Mouse (Mus musculus): ENCODE results near the gene Osbpl6. TPM values are rescaled to one million over a fixed set of nuclear protein-coding genes. Genes with fewer than 3 reads are reported as not detected.

Gene Osbpl6
- polyA plus RNA-seq, 1 experiment, result 1.8 TPM

DNA sequence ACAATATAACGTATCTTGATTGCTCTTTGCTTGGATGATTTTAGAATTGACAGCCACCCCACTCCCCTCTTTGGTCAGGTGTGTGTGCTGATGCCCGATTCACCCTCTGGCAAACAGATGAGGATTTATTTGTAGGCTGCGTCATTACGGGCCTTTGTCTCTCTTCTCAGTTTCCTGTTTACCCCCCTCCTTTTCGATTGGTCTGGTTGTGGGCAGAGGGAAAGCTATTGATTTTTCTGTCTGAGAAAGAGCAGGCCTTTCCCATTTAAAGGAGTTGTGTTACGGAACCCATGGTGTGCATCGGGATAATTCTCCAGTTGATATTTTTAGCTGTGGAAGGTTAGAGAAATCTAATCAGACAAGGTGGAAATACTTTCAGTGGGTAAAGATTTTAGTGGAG lies 85.9 kb downstream of the Osbpl6 start:
- no peak for DNase-seq (ENCODE audit: low read depth in 1 of 2, low spot score in 2 of 2)
- Histone ChIP-seq H3K4me1 (ENCODE audit: control insufficient read depth, insufficient read depth, insufficient read length) (no peaks in the 10 kb centered on the region), H3K27ac (ENCODE audit: insufficient read depth, low read length) (no peak overlapping the region), H3K36me3 (ENCODE audit: control insufficient read depth, insufficient read depth, low read length) (no peaks in the 10 kb centered on the region), H3K4me3 (ENCODE audit: extremely low read depth, insufficient read depth, insufficient read length) (no peak overlapping the region), H3K27me3 (ENCODE audit: control insufficient read depth, insufficient read depth, low read length) (no peaks in the 10 kb centered on the region)
- no peak for TF ChIP-seq POLR2A (IDR thresholded peaks at IDR 0.05; ENCODE audit: low read depth, low read length)
- TF ChIP-seq CTCF (IDR thresholded peaks at IDR 0.05; ENCODE audit: extremely low read depth, insufficient read depth, insufficient read length, insufficient replicate concordance), result no peak
- 72% methylated on average over 7 of the region's 7 CpGs for WGBS

DNA sequence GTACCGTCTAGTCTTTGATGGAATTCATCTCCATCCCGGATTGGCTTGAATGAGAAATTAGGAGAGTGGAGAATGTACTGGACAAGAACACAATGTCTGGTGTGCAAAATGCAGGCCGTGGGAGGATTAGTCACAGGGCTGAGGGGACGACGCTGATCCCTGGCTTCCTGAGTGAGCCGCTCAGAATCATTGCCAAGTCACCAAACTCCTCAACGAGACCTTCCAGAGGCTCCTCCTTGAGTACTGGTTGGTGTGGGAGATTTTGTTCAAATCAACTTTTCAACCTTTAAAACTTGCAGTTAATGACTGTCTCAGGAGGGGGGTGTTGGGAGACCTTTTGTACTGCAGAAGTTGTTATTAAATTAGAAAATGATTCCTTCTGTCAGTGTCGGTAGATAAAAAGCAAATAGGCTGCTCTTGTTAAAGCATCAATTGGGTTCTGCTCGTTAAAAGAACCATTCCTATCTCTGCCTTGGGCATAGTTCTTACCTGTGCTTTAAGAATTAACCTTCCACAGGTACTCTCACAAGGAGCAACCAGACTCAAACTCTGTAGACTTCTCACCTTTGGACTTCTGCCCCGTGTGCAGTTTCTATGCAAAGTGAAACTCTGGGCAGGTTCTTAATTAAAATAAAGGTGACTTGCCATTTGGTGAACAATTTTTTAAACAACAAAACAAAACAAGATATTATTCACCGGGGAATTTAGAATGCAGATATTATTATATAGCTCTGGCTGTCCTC lies 89.9 kb downstream of the Osbpl6 start:
- 80% methylated on average over 11 of the region's 11 CpGs for WGBS
- H3K27me3 ChIP-seq (ENCODE audit: control insufficient read depth, insufficient read depth, low read length), result no peaks in the 10 kb centered on the region
- H3K4me1 ChIP-seq (ENCODE audit: control insufficient read depth, insufficient read depth, insufficient read length), result no peaks in the 10 kb centered on the region
- TF ChIP-seq CTCF (IDR thresholded peaks at IDR 0.05; ENCODE audit: extremely low read depth, insufficient read depth, insufficient read length, insufficient replicate concordance) (no peak), POLR2A (IDR thresholded peaks at IDR 0.05; ENCODE audit: low read depth, low read length) (no peak)
- H3K4me3 ChIP-seq (ENCODE audit: extremely low read depth, insufficient read depth, insufficient read length), result no peak overlapping the region
- no peak overlapping the region for H3K27ac ChIP-seq (ENCODE audit: insufficient read depth, low read length)
- no peak for DNase-seq (ENCODE audit: low read depth in 1 of 2, low spot score in 2 of 2)
- no peaks in the 10 kb centered on the region for H3K36me3 ChIP-seq (ENCODE audit: control insufficient read depth, insufficient read depth, low read length)

DNA sequence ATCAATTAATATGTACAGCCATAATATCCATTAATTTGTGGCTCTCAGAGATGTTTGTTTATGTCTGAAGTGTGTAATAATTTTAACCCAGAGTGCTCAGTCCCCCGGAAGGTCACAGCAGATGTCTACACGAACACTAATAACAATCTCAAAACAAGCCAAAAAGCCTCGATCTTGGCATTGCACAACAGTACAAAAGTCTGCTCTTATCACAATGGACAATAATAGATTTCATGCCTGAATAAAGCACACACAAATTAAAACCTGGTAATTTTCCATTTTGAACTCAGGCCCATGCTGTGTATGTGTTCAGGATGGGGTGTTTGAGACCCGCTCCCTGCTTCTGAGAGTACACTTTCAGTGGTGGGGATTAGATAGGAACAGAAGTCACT lies 90.4 kb downstream of the Osbpl6 start:
- DNase-seq (ENCODE audit: low read depth in 1 of 2, low spot score in 2 of 2), result no peak
- TF ChIP-seq CTCF (IDR thresholded peaks at IDR 0.05; ENCODE audit: extremely low read depth, insufficient read depth, insufficient read length, insufficient replicate concordance) (no peak), POLR2A (IDR thresholded peaks at IDR 0.05; ENCODE audit: low read depth, low read length) (no peak)
- Histone ChIP-seq H3K27me3 (ENCODE audit: control insufficient read depth, insufficient read depth, low read length) (no peaks in the 10 kb centered on the region), H3K4me3 (ENCODE audit: extremely low read depth, insufficient read depth, insufficient read length) (no peak overlapping the region), H3K4me1 (ENCODE audit: control insufficient read depth, insufficient read depth, insufficient read length) (no peaks in the 10 kb centered on the region), H3K36me3 (ENCODE audit: control insufficient read depth, insufficient read depth, low read length) (no peaks in the 10 kb centered on the region), H3K27ac (ENCODE audit: insufficient read depth, low read length) (no peak overlapping the region)
- WGBS, result 91% methylated on average over 4 of the region's 4 CpGs

DNA sequence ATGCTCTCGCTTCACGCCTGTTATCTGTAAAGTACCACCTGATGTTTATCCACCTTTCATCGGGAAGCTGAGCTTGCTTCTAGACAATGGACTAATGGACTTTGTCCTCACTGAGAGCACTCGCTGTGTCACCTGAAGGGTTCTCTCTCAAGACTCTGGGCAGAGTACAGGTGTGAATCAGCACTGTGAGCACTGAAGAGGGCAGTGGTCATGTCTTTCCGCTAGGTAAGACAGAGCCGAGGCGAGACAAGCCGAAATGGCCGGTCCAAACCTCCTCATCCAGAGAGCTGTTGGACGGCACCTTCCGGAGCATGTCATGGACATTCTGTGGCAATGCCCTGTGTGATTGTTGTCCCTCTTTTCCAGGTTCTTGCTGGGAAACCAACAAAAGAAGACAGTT lies 92.6 kb downstream of the Osbpl6 start:
- no peak overlapping the region for H3K27ac ChIP-seq (ENCODE audit: insufficient read depth, low read length)
- WGBS, result 95% methylated on average over 11 of the region's 11 CpGs
- no peak for TF ChIP-seq POLR2A (IDR thresholded peaks at IDR 0.05; ENCODE audit: low read depth, low read length)
- TF ChIP-seq CTCF (IDR thresholded peaks at IDR 0.05; ENCODE audit: extremely low read depth, insufficient read depth, insufficient read length, insufficient replicate concordance), result no peak
- no peak for DNase-seq (ENCODE audit: low read depth in 1 of 2, low spot score in 2 of 2)
- no peaks in the 10 kb centered on the region for H3K36me3 ChIP-seq (ENCODE audit: control insufficient read depth, insufficient read depth, low read length)
- H3K27me3 ChIP-seq (ENCODE audit: control insufficient read depth, insufficient read depth, low read length), result no peaks in the 10 kb centered on the region
- H3K4me1 ChIP-seq (ENCODE audit: control insufficient read depth, insufficient read depth, insufficient read length), result no peaks in the 10 kb centered on the region
- H3K4me3 ChIP-seq (ENCODE audit: extremely low read depth, insufficient read depth, insufficient read length), result no peak overlapping the region

DNA sequence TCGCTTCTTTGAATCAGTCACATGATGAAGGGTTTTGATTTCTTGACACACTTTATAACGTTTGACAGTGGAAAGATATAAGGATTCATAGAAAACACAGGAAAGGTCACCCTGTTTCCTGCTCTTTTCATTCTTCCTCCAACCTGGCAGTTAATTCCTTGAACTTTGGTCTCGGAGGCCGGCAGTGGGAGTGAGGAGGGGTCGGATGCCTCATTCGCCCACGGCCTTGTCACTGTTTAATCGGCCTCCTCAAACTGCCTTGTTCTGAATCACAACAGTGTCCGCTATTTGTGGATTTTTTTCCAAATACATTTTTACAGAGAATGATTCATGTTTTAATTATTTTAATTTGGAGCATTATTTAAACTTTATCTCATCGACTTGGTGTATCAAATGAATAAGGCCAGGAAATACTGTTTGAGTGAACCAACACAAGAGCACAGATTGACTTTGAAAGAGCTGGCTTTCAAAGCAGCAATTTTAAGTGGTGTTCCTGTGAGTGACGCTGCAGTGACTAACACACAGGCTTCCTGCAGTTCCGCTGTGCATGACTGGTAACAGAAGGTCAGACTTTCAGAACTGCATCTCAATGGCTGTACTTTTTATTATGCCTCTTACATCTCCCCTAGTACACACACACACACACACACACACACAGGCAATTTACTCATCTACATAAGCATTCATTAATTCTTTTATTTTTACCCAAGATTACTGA lies 98.0 kb downstream of the Osbpl6 start:
- Histone ChIP-seq H3K4me1 (ENCODE audit: control insufficient read depth, insufficient read depth, insufficient read length) (no peaks in the 10 kb centered on the region), H3K4me3 (ENCODE audit: extremely low read depth, insufficient read depth, insufficient read length) (no peak overlapping the region), H3K36me3 (ENCODE audit: control insufficient read depth, insufficient read depth, low read length) (no peaks in the 10 kb centered on the region), H3K27ac (ENCODE audit: insufficient read depth, low read length) (no peak overlapping the region), H3K27me3 (ENCODE audit: control insufficient read depth, insufficient read depth, low read length) (no peaks in the 10 kb centered on the region)
- WGBS, result 77% methylated on average over 12 of the region's 12 CpGs
- DNase-seq (ENCODE audit: low read depth in 1 of 2, low spot score in 2 of 2), result no peak
- TF ChIP-seq CTCF (IDR thresholded peaks at IDR 0.05; ENCODE audit: extremely low read depth, insufficient read depth, insufficient read length, insufficient replicate concordance) (no peak), POLR2A (IDR thresholded peaks at IDR 0.05; ENCODE audit: low read depth, low read length) (no peak)

DNA sequence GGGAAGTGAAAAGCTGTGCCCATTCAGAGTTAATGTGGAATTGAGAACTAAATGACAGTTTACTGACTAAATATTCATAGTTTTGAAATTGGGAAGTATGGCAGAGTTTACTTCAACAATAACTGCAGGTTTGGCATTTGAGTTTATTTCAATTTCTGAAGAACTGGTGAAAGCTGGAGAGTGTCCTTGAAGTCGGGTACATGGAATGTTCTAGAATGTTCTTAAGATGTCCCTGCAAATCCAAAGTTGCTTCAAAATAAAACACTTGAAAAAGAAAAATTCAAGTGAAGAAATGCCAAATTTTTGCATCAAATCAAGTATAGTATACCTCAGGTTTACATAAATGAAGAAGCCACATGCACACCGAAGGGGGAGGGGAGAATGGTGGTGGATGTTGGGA lies 98.7 kb downstream of the Osbpl6 start:
- DNase-seq (ENCODE audit: low read depth in 1 of 2, low spot score in 2 of 2), result no peak
- WGBS, result 87% methylated on average over 2 of the region's 2 CpGs
- H3K4me1 ChIP-seq (ENCODE audit: control insufficient read depth, insufficient read depth, insufficient read length), result no peaks in the 10 kb centered on the region
- no peak overlapping the region for H3K27ac ChIP-seq (ENCODE audit: insufficient read depth, low read length)
- TF ChIP-seq POLR2A (IDR thresholded peaks at IDR 0.05; ENCODE audit: low read depth, low read length) (no peak), CTCF (IDR thresholded peaks at IDR 0.05; ENCODE audit: extremely low read depth, insufficient read depth, insufficient read length, insufficient replicate concordance) (no peak)
- H3K27me3 ChIP-seq (ENCODE audit: control insufficient read depth, insufficient read depth, low read length), result no peaks in the 10 kb centered on the region
- no peak overlapping the region for H3K4me3 ChIP-seq (ENCODE audit: extremely low read depth, insufficient read depth, insufficient read length)
- H3K36me3 ChIP-seq (ENCODE audit: control insufficient read depth, insufficient read depth, low read length), result no peaks in the 10 kb centered on the region

DNA sequence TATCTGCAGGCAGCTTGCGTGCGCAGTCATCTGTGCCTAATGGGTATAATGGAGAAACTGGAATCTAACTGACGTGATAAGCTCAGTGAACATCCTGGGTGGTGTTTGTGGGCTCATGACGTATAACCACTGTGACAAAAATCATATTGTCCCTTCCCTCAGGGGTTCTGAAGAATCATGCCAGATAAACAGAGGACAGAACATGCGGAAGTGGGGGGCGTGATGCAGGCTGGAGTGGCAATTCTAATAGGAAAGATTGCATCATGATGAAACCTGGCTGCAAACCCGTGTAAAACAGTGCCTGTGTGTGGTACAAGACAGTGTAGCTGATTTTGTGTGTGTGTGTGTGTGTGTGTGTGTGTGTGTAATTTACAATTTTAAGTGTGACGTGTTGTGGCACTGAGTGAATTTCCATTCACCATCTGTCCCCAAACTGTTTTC lies 105.0 kb downstream of the Osbpl6 start:
- no peak for TF ChIP-seq POLR2A (IDR thresholded peaks at IDR 0.05; ENCODE audit: low read depth, low read length)
- no peak for TF ChIP-seq CTCF (IDR thresholded peaks at IDR 0.05; ENCODE audit: extremely low read depth, insufficient read depth, insufficient read length, insufficient replicate concordance)
- H3K27ac ChIP-seq (ENCODE audit: insufficient read depth, low read length), result no peak overlapping the region
- no peak for DNase-seq (ENCODE audit: low read depth in 1 of 2, low spot score in 2 of 2)
- 89% methylated on average over 8 of the region's 8 CpGs for WGBS
- no peaks in the 10 kb centered on the region for H3K27me3 ChIP-seq (ENCODE audit: control insufficient read depth, insufficient read depth, low read length)
- H3K36me3 ChIP-seq (ENCODE audit: control insufficient read depth, insufficient read depth, low read length), result no peaks in the 10 kb centered on the region
- no peaks in the 10 kb centered on the region for H3K4me1 ChIP-seq (ENCODE audit: control insufficient read depth, insufficient read depth, insufficient read length)
- no peak overlapping the region for H3K4me3 ChIP-seq (ENCODE audit: extremely low read depth, insufficient read depth, insufficient read length)

Data from spleen, adult 2 months (tissue).